Mouse (Mus musculus) ES-Bruce4 (cell line): ENCODE data around the gene Ptcd1.

ENCODE experiments used
- CTCF ChIP-seq: IDR thresholded peaks from one replicate; pipeline ENCODE4 v1.8.1; 2011; ENCODE audit warnings: low read depth, low read length
- POLR2A ChIP-seq: IDR thresholded peaks from one replicate; pipeline ENCODE4 v1.8.1; 2011; ENCODE audit warnings: low read length; ENCODE audit not compliant: insufficient read depth

- no peak for TF ChIP-seq POLR2A
- no peak for TF ChIP-seq CTCF
Observed at GRCm38 (mm10) chr5:145100960-145101359, 65.9 kb downstream of the Ptcd1 start.
